In the genomic region with DNA sequence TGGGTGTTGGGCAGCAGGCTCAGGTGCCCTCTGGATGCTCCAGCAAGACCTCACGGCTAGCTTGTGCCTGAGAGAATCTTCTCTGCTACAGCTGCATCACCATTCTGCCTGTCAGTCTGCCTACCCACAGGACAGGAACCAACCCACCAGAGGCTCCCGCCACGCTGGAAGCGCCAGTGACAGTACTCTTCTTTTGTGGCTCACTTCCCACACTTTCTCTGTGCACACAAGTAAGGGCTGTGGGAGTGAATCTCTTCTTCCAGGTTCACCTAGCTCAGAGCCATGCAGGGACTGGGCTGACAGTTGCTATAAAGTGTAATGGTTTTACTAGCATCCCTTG, we compare ENCODE assay signal across 10 mouse cellular contexts. TPM values are rescaled to one million over a fixed set of nuclear protein-coding genes. Genes with fewer than 3 reads are reported as not detected.
DNase-seq lines count a peak whose midpoint lies in the region; ATAC-seq lines count a peak whose summit lies in the region.
"Had no signal": no experiment of that assay in that cellular context is flagged by ENCODE, and none has a peak within 500 bp of the region (broad histone marks: within the 10 kb centered on the region; RNA-seq: fewer than 3 reads in every experiment).

No protein-coding gene starts in this region.

- H3K9me3 ChIP-seq in heart, embryonic 16.5 days (replicated peaks; ENCODE audit: control insufficient read depth, low read length) = no peaks in the 10 kb centered on the region
- H3K9me3 ChIP-seq in midbrain, embryonic 11.5 days (ENCODE audit: control insufficient read depth, low read length) = no peaks in the 10 kb centered on the region
- no peaks in the 10 kb centered on the region for H3K9me3 ChIP-seq in heart, embryonic 11.5 days (replicated peaks; ENCODE audit: control insufficient read depth, low read length)
- H3K9me3 ChIP-seq: megakaryocyte, embryonic 14.5 days had no signal

- no peak overlapping the region for H3K4me2 ChIP-seq in heart, embryonic 16.5 days (ENCODE audit: low read depth, low read length)
- H3K4me2 ChIP-seq in midbrain, embryonic 11.5 days = no peak overlapping the region
- no peak overlapping the region for H3K4me2 ChIP-seq in heart, embryonic 11.5 days

- no peak overlapping the region for H3K9ac ChIP-seq in heart, embryonic 16.5 days (ENCODE audit: low read length)
- 0 out of 2 replicates have a peak overlapping the region, but pooled peaks have one; percentile 2 for H3K9ac ChIP-seq in midbrain, embryonic 11.5 days (ENCODE audit: low read length)
- no peak overlapping the region for H3K9ac ChIP-seq in heart, embryonic 11.5 days (ENCODE audit: low read depth, low read length)

- H3K27ac ChIP-seq in heart, embryonic 16.5 days (ENCODE audit: low read length) = peak overlapping the region; percentile 76
- no peak overlapping the region for H3K27ac ChIP-seq in midbrain, embryonic 11.5 days (ENCODE audit: low read depth, low read length)
- H3K27ac ChIP-seq in heart, embryonic 11.5 days (ENCODE audit: low read depth, low read length) = no peak overlapping the region

- 71% methylated on average over 4 of the region's 4 CpGs for WGBS in heart, embryonic 16.5 days
- 85% methylated on average over 4 of the region's 4 CpGs for WGBS in midbrain, embryonic 11.5 days
- WGBS in heart, embryonic 11.5 days (ENCODE audit: insufficient replicate concordance) = 93% methylated on average over 4 of the region's 4 CpGs

- ATAC-seq in heart, embryonic 16.5 days (replicated peaks; ENCODE audit: extremely low read depth, insufficient read depth, low FRiP score) = no peak
- ATAC-seq in midbrain, embryonic 11.5 days (ENCODE audit: low FRiP score) = no peak
- ATAC-seq in heart, embryonic 11.5 days (replicated peaks; ENCODE audit: insufficient number of reproducible peaks, low FRiP score, low TSS enrichment) = no peak

- H3K4me3 ChIP-seq in heart, embryonic 16.5 days (ENCODE audit: low read length) = no peak overlapping the region
- H3K4me3 ChIP-seq in midbrain, embryonic 11.5 days (ENCODE audit: low read depth, low read length) = no peak overlapping the region
- H3K4me3 ChIP-seq in heart, embryonic 11.5 days (ENCODE audit: low read depth, low read length) = no peak overlapping the region
- H3K4me3 ChIP-seq: megakaryocyte, embryonic 14.5 days had no signal

- intact Hi-C loops in heart, postnatal 25 days (cut with DNase I) = loop anchor here (1.0 kb wide), 1 partner anchor 39 kb away; no protein-coding TSS in a partner anchor

- H3K4me1 ChIP-seq in heart, embryonic 16.5 days (ENCODE audit: control insufficient read depth, insufficient read depth, low read length) = peaks cover 28% of the 10 kb centered on the region
- peaks cover 14% of the 10 kb centered on the region for H3K4me1 ChIP-seq in midbrain, embryonic 11.5 days (ENCODE audit: control insufficient read depth, insufficient read depth, low read length)
- H3K4me1 ChIP-seq in heart, embryonic 11.5 days (ENCODE audit: control insufficient read depth, insufficient read depth, low read length) = peaks cover 15% of the 10 kb centered on the region; the same call in 1 of the 2 replicates

- H3K27me3 ChIP-seq in heart, embryonic 16.5 days (ENCODE audit: control insufficient read depth, insufficient read depth, low read length) = no peaks in the 10 kb centered on the region
- no peaks in the 10 kb centered on the region for H3K27me3 ChIP-seq in midbrain, embryonic 11.5 days (ENCODE audit: control insufficient read depth, insufficient read depth, low read length)
- no peaks in the 10 kb centered on the region for H3K27me3 ChIP-seq in heart, embryonic 11.5 days (ENCODE audit: control insufficient read depth, insufficient read depth, low read length)

- DNase-seq in heart, postnatal 25 days (ENCODE audit: low spot score) = no peak
- peak; percentile 47 to 51 for DNase-seq in right cerebral cortex, adult 2 months (ENCODE audit: low spot score in 2 of 2)
- no peak for DNase-seq in right cerebral cortex, postnatal 4 days
- DNase-seq in midbrain, embryonic 11.5 days (ENCODE audit: low spot score, missing footprints) = no peak
- DNase-seq in urinary bladder, postnatal 25 days (ENCODE audit: low spot score) = no peak
- DNase-seq in lung, postnatal 14 days = no peak
- DNase-seq: layer of hippocampus, postnatal 36 days had no signal

- H3K36me3 ChIP-seq in heart, embryonic 16.5 days (ENCODE audit: control insufficient read depth, insufficient read depth) = no peaks in the 10 kb centered on the region
- no peaks in the 10 kb centered on the region for H3K36me3 ChIP-seq in midbrain, embryonic 11.5 days (ENCODE audit: control insufficient read depth, insufficient read depth, low read length)
- H3K36me3 ChIP-seq in heart, embryonic 11.5 days (ENCODE audit: control insufficient read depth, insufficient read depth, low read length) = no peaks in the 10 kb centered on the region

RNA-seq across cellular contexts. Expression of a gene that starts 39.2 kb away (rescaled TPM):
- not detected in 2 replicates for polyA plus RNA-seq in heart, embryonic 16.5 days (2015; fragmentation: Nextera tagmentation; extraction: Ambion mirVana)
- 1 to 10 TPM in 1 of 2 experiments, under 1 TPM in 1; 0.99 to 2.1 TPM for total RNA-seq in heart, postnatal 25 days (2021)
- polyA plus RNA-seq in midbrain, embryonic 11.5 days (2014; fragmentation: Nextera tagmentation; extraction: Ambion mirVana) = not detected in 2 replicates
- not detected in 2 replicates for polyA plus RNA-seq in heart, embryonic 11.5 days (2014; fragmentation: Nextera tagmentation; extraction: Ambion mirVana)

RNA-seq across cellular contexts. Expression of a gene that starts 41.5 kb away (rescaled TPM):
- polyA plus RNA-seq in heart, embryonic 16.5 days (2015; fragmentation: Nextera tagmentation; extraction: Ambion mirVana) = 13.0 and 13.7 TPM in 2 replicates
- total RNA-seq in heart, postnatal 25 days (2021) = 10 to 100 TPM; 11.2 to 11.9 TPM
- polyA plus RNA-seq in midbrain, embryonic 11.5 days (2014; fragmentation: Nextera tagmentation; extraction: Ambion mirVana) = 32.6 and 33.9 TPM in 2 replicates
- 21.8 and 23.7 TPM in 2 replicates for polyA plus RNA-seq in heart, embryonic 11.5 days (2014; fragmentation: Nextera tagmentation; extraction: Ambion mirVana)

RNA-seq across cellular contexts. Expression of a gene that starts 51.5 kb away (rescaled TPM):
- polyA plus RNA-seq in heart, embryonic 16.5 days (2015; fragmentation: Nextera tagmentation; extraction: Ambion mirVana) = 19.4 and 24.4 TPM in 2 replicates
- total RNA-seq in heart, postnatal 25 days (2021) = 10 to 100 TPM; 35.8 to 37.9 TPM
- 10.7 and 11.2 TPM in 2 replicates for polyA plus RNA-seq in midbrain, embryonic 11.5 days (2014; fragmentation: Nextera tagmentation; extraction: Ambion mirVana)
- polyA plus RNA-seq in heart, embryonic 11.5 days (2014; fragmentation: Nextera tagmentation; extraction: Ambion mirVana) = 18.9 and 20.7 TPM in 2 replicates

Comparison
In these comparisons a context has a peak if more than half of its experiments do, and no peak if none do; other contexts are left out.
1. DNase-seq: peak in right cerebral cortex, adult 2 months (2 of 2); none in heart, postnatal 25 days (single experiment), right cerebral cortex, postnatal 4 days (single experiment), midbrain, embryonic 11.5 days (single experiment), urinary bladder, postnatal 25 days (single experiment) and lung, postnatal 14 days (single experiment).